Mouse (Mus musculus) limb, embryonic 12.5 days (tissue): ENCODE data around the gene Hnrnpa3. TPM values are rescaled to one million over a fixed set of nuclear protein-coding genes. Genes with fewer than 3 reads are reported as not detected.

ENCODE experiments used
- ATAC-seq: fragments of 200-750 bp; cut with Nextera tagmentation; 2 replicates; pipeline ENCODE4 v1.8.0; 2017; ENCODE audit warnings: low read depth, moderate TSS enrichment; ENCODE audit not compliant: insufficient number of reproducible peaks, insufficient read depth, low FRiP score, low TSS enrichment
- H3K27ac ChIP-seq: fragments of 300-500 bp; sonication (generic); 2 replicates; pipeline ENCODE4 v1.5.1; 2016; ENCODE audit warnings: mild to moderate bottlenecking, moderate library complexity
- H3K27me3 ChIP-seq: fragments of 300-500 bp; sonication (generic); 2 replicates; pipeline ENCODE4 v1.6.1; 2016; ENCODE audit warnings: mild to moderate bottlenecking, moderate library complexity
- H3K36me3 ChIP-seq: fragments of 300-500 bp; sonication (generic); 2 replicates; pipeline ENCODE4 v1.6.1; 2016; ENCODE audit warnings: mild to moderate bottlenecking, moderate library complexity
- H3K4me1 ChIP-seq: fragments of 300-500 bp; sonication (generic); replicated peaks from 2 replicates; pipeline ENCODE4 v1.6.1; 2016
- H3K4me2 ChIP-seq: fragments of 300-500 bp; sonication (generic); 2 replicates; pipeline ENCODE4 v1.6.1; 2016; ENCODE audit warnings: mild to moderate bottlenecking, moderate library complexity
- H3K4me3 ChIP-seq: fragments of 300-500 bp; sonication (generic); replicated peaks from 2 replicates; pipeline ENCODE4 v1.5.1; 2016; ENCODE audit warnings: mild to moderate bottlenecking
- H3K9ac ChIP-seq: fragments of 300-500 bp; sonication (generic); replicated peaks from 2 replicates; pipeline ENCODE4 v1.6.1; 2016; ENCODE audit warnings: mild to moderate bottlenecking, moderate library complexity
- H3K9me3 ChIP-seq: fragments of 300-500 bp; sonication (generic); 2 replicates; pipeline ENCODE4 v1.6.1; 2016; ENCODE audit warnings: mild to moderate bottlenecking, moderate library complexity
- WGBS: fragments of 180-500 bp; shearing (Covaris S2); methylation state at CpG from one replicate; pipeline ENCODE4 v1.1.7; 2016; 5-methylcytosine and 5-hydroxymethylcytosine counted together
- microRNA-seq: library from miRNA; unstranded; fragments of <30 nt; microRNA quantifications from one replicate; pipeline ENCODE4, GENCODE M21; 2017
- polyA plus RNA-seq: library from polyadenylated mRNA; unstranded; fragments of >200 nt; fragmentation: Nextera tagmentation; extraction: Ambion mirVana; gene quantifications from 2 replicates; pipeline ENCODE4 v1.2.1, GENCODE M21; 2016

Gene Hnrnpa3
- polyA plus RNA-seq, 1 experiment from 2014 or later = 393 TPM

- peak within 1 kb of the TSS; percentile 76 for H3K4me2 ChIP-seq
- peak within 1 kb of the TSS; percentile 84 for H3K9ac ChIP-seq
- no peaks in the 10 kb centered on the region for H3K36me3 ChIP-seq
- H3K4me3 ChIP-seq = peak within 1 kb of the TSS; percentile 84
- H3K4me1 ChIP-seq = peaks cover 34% of the 10 kb centered on the region
- H3K9me3 ChIP-seq = no peaks in the 10 kb centered on the region
- H3K27me3 ChIP-seq = no peaks in the 10 kb centered on the region
- WGBS = under 1% methylated on average over 58 of the region's 58 CpGs
- peak within 1 kb of the TSS; percentile 98 for H3K27ac ChIP-seq
- peak; percentile 91 for ATAC-seq
Measured at GRCm38 (mm10) chr2:75704234-75705161, 45.4 kb downstream of the Hnrnpa3 start, which contains the start of gene Nfe2l2. Gene Nfe2l2 (minus strand): TSS chr2:75704641.

- Histone ChIP-seq H3K9ac (peak overlapping the region; percentile 84), H3K27me3 (no peaks in the 10 kb centered on the region), H3K36me3 (no peaks in the 10 kb centered on the region), H3K4me2 (peak overlapping the region; percentile 76), H3K4me3 (peak overlapping the region; percentile 84), H3K9me3 (no peaks in the 10 kb centered on the region), H3K4me1 (peaks cover 29% of the 10 kb centered on the region), H3K27ac (peak overlapping the region; percentile 98)
- ATAC-seq = 0 out of 2 replicates have a peak, but pooled peaks have one; percentile 15
- WGBS = 25% methylated on average over 19 of the region's 19 CpGs
Measured at GRCm38 (mm10) chr2:75705162-75705752, 46.2 kb downstream of the Hnrnpa3 start.

GRCm38 (mm10) chr2:75706435-75706834, 47.4 kb downstream of the Hnrnpa3 start:
- no peak for ATAC-seq
- peaks cover 19% of the 10 kb centered on the region for H3K4me1 ChIP-seq
- no peaks in the 10 kb centered on the region for H3K27me3 ChIP-seq
- WGBS = 70% methylated on average over 5 of the region's 5 CpGs
- no peak overlapping the region for H3K9ac ChIP-seq
- no peaks in the 10 kb centered on the region for H3K36me3 ChIP-seq
- H3K4me3 ChIP-seq = no peak overlapping the region
- H3K9me3 ChIP-seq = no peaks in the 10 kb centered on the region
- H3K27ac ChIP-seq = no peak overlapping the region
- H3K4me2 ChIP-seq = no peak overlapping the region

GRCm38 (mm10) chr2:75707420-75707819, 48.4 kb downstream of the Hnrnpa3 start:
- ATAC-seq = no peak
- Histone ChIP-seq H3K9me3 (no peaks in the 10 kb centered on the region), H3K4me3 (no peak overlapping the region), H3K27ac (no peak overlapping the region), H3K27me3 (no peaks in the 10 kb centered on the region), H3K36me3 (no peaks in the 10 kb centered on the region), H3K4me1 (peaks cover 9% of the 10 kb centered on the region), H3K4me2 (no peak overlapping the region), H3K9ac (no peak overlapping the region)
- WGBS = 22% methylated on average over 1 of the region's 1 CpGs

GRCm38 (mm10) chr2:75713083-75713482, 54.0 kb downstream of the Hnrnpa3 start:
- Histone ChIP-seq H3K9me3 (no peaks in the 10 kb centered on the region), H3K27me3 (no peaks in the 10 kb centered on the region), H3K27ac (no peak overlapping the region), H3K4me2 (no peak overlapping the region), H3K9ac (no peak overlapping the region), H3K36me3 (no peaks in the 10 kb centered on the region), H3K4me1 (peaks cover 10% of the 10 kb centered on the region), H3K4me3 (no peak overlapping the region)
- 87% methylated on average over 3 of the region's 3 CpGs for WGBS
- no peak for ATAC-seq

- ATAC-seq = no peak
- WGBS = 72% methylated on average over 4 of the region's 4 CpGs
Measured at GRCm38 (mm10) chr2:75714766-75715165, 55.7 kb downstream of the Hnrnpa3 start.

GRCm38 (mm10) chr2:75716046-75717016, 57.3 kb downstream of the Hnrnpa3 start:
- H3K27ac ChIP-seq = 0 out of 2 replicates have a peak overlapping the region, but pooled peaks have one; percentile 29
- no peaks in the 10 kb centered on the region for H3K36me3 ChIP-seq
- ATAC-seq = no peak
- H3K27me3 ChIP-seq = no peaks in the 10 kb centered on the region
- peaks cover 10% of the 10 kb centered on the region for H3K4me1 ChIP-seq
- H3K4me2 ChIP-seq = no peak overlapping the region
- H3K4me3 ChIP-seq = no peak overlapping the region
- H3K9me3 ChIP-seq = no peaks in the 10 kb centered on the region
- 43% methylated on average over 12 of the region's 12 CpGs for WGBS
- no peak overlapping the region for H3K9ac ChIP-seq

More at GRCm38 (mm10) chr2:75714766-75715165, 55.7 kb downstream of the Hnrnpa3 start:
- H3K9me3 ChIP-seq = no peaks in the 10 kb centered on the region
- H3K4me1 ChIP-seq = peaks cover 10% of the 10 kb centered on the region
- no peak overlapping the region for H3K9ac ChIP-seq
- H3K4me3 ChIP-seq = no peak overlapping the region
- H3K4me2 ChIP-seq = no peak overlapping the region
- no peaks in the 10 kb centered on the region for H3K36me3 ChIP-seq
- H3K27ac ChIP-seq = no peak overlapping the region
- no peaks in the 10 kb centered on the region for H3K27me3 ChIP-seq

Small RNA genes lying within 50 kb of the gene (microRNA-seq; reads per million reads assigned to microRNA genes)
- not detected for gene Gm24574

Other genes with a start within 250 kb of the Hnrnpa3 start
- gene Nfe2l2, start 45.4 kb downstream of the Hnrnpa3 start, polyA plus RNA-seq = 31.3 and 31.8 TPM in 2 replicates
- 45.1 and 47.8 TPM in 2 replicates for gene Agps, start 172.9 kb downstream of the Hnrnpa3 start, polyA plus RNA-seq